Mouse (Mus musculus) forebrain, embryonic 16.5 days (tissue): ENCODE data around the gene Nr3c2. TPM values are rescaled to one million over a fixed set of nuclear protein-coding genes. Genes with fewer than 3 reads are reported as not detected.

Experiments
- ATAC-seq: fragments of 200-750 bp; cut with Nextera tagmentation; 2 replicates; pipeline ENCODE4 v1.8.0; 2017; ENCODE audit warnings: mild to moderate bottlenecking, moderate library complexity
- H3K27ac ChIP-seq: fragments of 300-500 bp; sonication (generic); 2 replicates; pipeline ENCODE4 v1.5.1; 2014; ENCODE audit warnings: low read length, control low read depth
- H3K27me3 ChIP-seq: fragments of 300-500 bp; sonication (generic); replicated peaks from 2 replicates; pipeline ENCODE4 v1.6.1; 2014; ENCODE audit warnings: low read length; ENCODE audit not compliant: control insufficient read depth, insufficient read depth
- H3K36me3 ChIP-seq: fragments of 300-500 bp; sonication (generic); 2 replicates; pipeline ENCODE4 v1.6.1; 2014; ENCODE audit not compliant: control insufficient read depth, insufficient read depth
- H3K4me1 ChIP-seq: fragments of 300-500 bp; sonication (generic); replicated peaks from 2 replicates; pipeline ENCODE4 v1.6.1; 2014; ENCODE audit warnings: low read length; ENCODE audit not compliant: control insufficient read depth, insufficient read depth
- H3K4me2 ChIP-seq: fragments of 300-500 bp; sonication (generic); 2 replicates; pipeline ENCODE4 v1.6.1; 2014; ENCODE audit warnings: mild to moderate bottlenecking, low read length, control low read depth
- H3K4me3 ChIP-seq: fragments of 300-500 bp; sonication (generic); replicated peaks from 2 replicates; pipeline ENCODE4 v1.5.1; 2014; ENCODE audit warnings: mild to moderate bottlenecking, low read length, control low read depth
- H3K9ac ChIP-seq: fragments of 300-500 bp; sonication (generic); replicated peaks from 2 replicates; pipeline ENCODE4 v1.6.1; 2014; ENCODE audit warnings: low read depth, low read length, control low read depth
- H3K9me3 ChIP-seq: fragments of 300-500 bp; sonication (generic); 2 replicates; pipeline ENCODE4 v1.6.1; 2016; ENCODE audit warnings: low read length; ENCODE audit not compliant: control insufficient read depth
- WGBS: fragments of 180-500 bp; shearing (Covaris S2); extraction: QIAGEN DNeasy Blood & Tissue Kit; methylation state at CpG from one replicate; pipeline ENCODE4 v1.1.7; 2014; 5-methylcytosine and 5-hydroxymethylcytosine counted together
- polyA plus RNA-seq: library from polyadenylated mRNA; unstranded; fragments of >200 nt; fragmentation: Nextera tagmentation; extraction: Ambion mirVana; gene quantifications from 2 replicates; pipeline ENCODE4 v1.2.1, GENCODE M21; 2015

The Nr3c2 gene
- polyA plus RNA-seq, 1 experiment from 2014 or later, result 5.3 TPM

- Histone ChIP-seq H3K9ac (no peak overlapping the region), H3K4me3 (no peak overlapping the region), H3K36me3 (no peaks in the 10 kb centered on the region), H3K9me3 (no peaks in the 10 kb centered on the region), H3K4me1 (no peaks in the 10 kb centered on the region), H3K4me2 (no peak overlapping the region), H3K27me3 (no peaks in the 10 kb centered on the region), H3K27ac (no peak overlapping the region)
- WGBS, result 80% methylated on average over 4 of the region's 4 CpGs
- no peak for ATAC-seq
These were observed 99.0 kb downstream of the Nr3c2 start for GRCm38 (mm10) chr8:76998276-76998675.

GRCm38 (mm10) chr8:77009425-77009824 is 110.2 kb downstream of the Nr3c2 start:
- no peak overlapping the region for H3K9ac ChIP-seq
- H3K36me3 ChIP-seq, result no peaks in the 10 kb centered on the region
- 55% methylated on average over 10 of the region's 10 CpGs for WGBS
- no peak overlapping the region for H3K27ac ChIP-seq
- H3K4me1 ChIP-seq, result no peaks in the 10 kb centered on the region
- peak; percentile 26; the same call in 1 of the 2 replicates for ATAC-seq
- H3K27me3 ChIP-seq, result no peaks in the 10 kb centered on the region
- H3K9me3 ChIP-seq, result no peaks in the 10 kb centered on the region
- no peak overlapping the region for H3K4me3 ChIP-seq
- no peak overlapping the region for H3K4me2 ChIP-seq

GRCm38 (mm10) chr8:77011985-77012384 is 112.7 kb downstream of the Nr3c2 start:
- Histone ChIP-seq H3K4me3 (no peak overlapping the region), H3K9me3 (no peaks in the 10 kb centered on the region; the same call in 1 of the 2 replicates), H3K4me1 (no peaks in the 10 kb centered on the region), H3K9ac (no peak overlapping the region), H3K36me3 (no peaks in the 10 kb centered on the region), H3K4me2 (no peak overlapping the region), H3K27me3 (no peaks in the 10 kb centered on the region), H3K27ac (no peak overlapping the region)
- WGBS, result 42% methylated on average over 3 of the region's 3 CpGs
- no peak for ATAC-seq

- WGBS, result 64% methylated on average over 6 of the region's 6 CpGs
- H3K9me3 ChIP-seq, result no peaks in the 10 kb centered on the region; the same call in 1 of the 2 replicates
- no peaks in the 10 kb centered on the region for H3K27me3 ChIP-seq
- no peak for ATAC-seq
- H3K36me3 ChIP-seq, result no peaks in the 10 kb centered on the region
- H3K9ac ChIP-seq, result no peak overlapping the region
- no peak overlapping the region for H3K4me3 ChIP-seq
- no peaks in the 10 kb centered on the region for H3K4me1 ChIP-seq
- H3K27ac ChIP-seq, result no peak overlapping the region
- H3K4me2 ChIP-seq, result no peak overlapping the region
These were observed 113.4 kb downstream of the Nr3c2 start for GRCm38 (mm10) chr8:77012641-77013040.

GRCm38 (mm10) chr8:77016713-77017112 is 117.5 kb downstream of the Nr3c2 start:
- Histone ChIP-seq H3K4me3 (no peak overlapping the region), H3K27ac (no peak overlapping the region), H3K4me2 (no peak overlapping the region), H3K4me1 (no peaks in the 10 kb centered on the region), H3K9ac (no peak overlapping the region), H3K36me3 (no peaks in the 10 kb centered on the region), H3K27me3 (no peaks in the 10 kb centered on the region), H3K9me3 (no peaks in the 10 kb centered on the region; the same call in 1 of the 2 replicates)
- 96% methylated on average over 3 of the region's 3 CpGs for WGBS
- no peak for ATAC-seq

- no peak overlapping the region for H3K9ac ChIP-seq
- H3K27ac ChIP-seq, result no peak overlapping the region
- H3K9me3 ChIP-seq, result 0 out of 2 replicates have a peak, but pooled peaks cover 2% of the 10 kb centered on the region
- no peak for ATAC-seq
- no peak overlapping the region for H3K4me3 ChIP-seq
- no peaks in the 10 kb centered on the region for H3K36me3 ChIP-seq
- 80% methylated on average over 13 of the region's 13 CpGs for WGBS
- H3K27me3 ChIP-seq, result no peaks in the 10 kb centered on the region
- no peak overlapping the region for H3K4me2 ChIP-seq
- H3K4me1 ChIP-seq, result no peaks in the 10 kb centered on the region
These were observed 124.8 kb downstream of the Nr3c2 start for GRCm38 (mm10) chr8:77023837-77024710.

- 98% methylated on average over 3 of the region's 3 CpGs for WGBS
- Histone ChIP-seq H3K4me2 (no peak overlapping the region), H3K36me3 (no peaks in the 10 kb centered on the region), H3K27ac (no peak overlapping the region), H3K4me1 (no peaks in the 10 kb centered on the region), H3K4me3 (no peak overlapping the region), H3K9me3 (0 out of 2 replicates have a peak, but pooled peaks cover 2% of the 10 kb centered on the region), H3K9ac (no peak overlapping the region), H3K27me3 (no peaks in the 10 kb centered on the region)
- ATAC-seq, result no peak
These were observed 132.0 kb downstream of the Nr3c2 start for GRCm38 (mm10) chr8:77031213-77031612.

- H3K4me1 ChIP-seq, result no peaks in the 10 kb centered on the region
- no peak overlapping the region for H3K27ac ChIP-seq
- no peak for ATAC-seq
- no peak overlapping the region for H3K4me2 ChIP-seq
- no peak overlapping the region for H3K4me3 ChIP-seq
- no peaks in the 10 kb centered on the region for H3K27me3 ChIP-seq
- no peaks in the 10 kb centered on the region for H3K9me3 ChIP-seq
- H3K9ac ChIP-seq, result no peak overlapping the region
- no peaks in the 10 kb centered on the region for H3K36me3 ChIP-seq
- 68% methylated on average over 3 of the region's 3 CpGs for WGBS
These were observed 134.6 kb downstream of the Nr3c2 start for GRCm38 (mm10) chr8:77033706-77034464.

- Histone ChIP-seq H3K27ac (no peak overlapping the region), H3K4me3 (no peak overlapping the region), H3K4me1 (no peaks in the 10 kb centered on the region), H3K9me3 (no peaks in the 10 kb centered on the region), H3K36me3 (no peaks in the 10 kb centered on the region), H3K9ac (no peak overlapping the region), H3K4me2 (no peak overlapping the region), H3K27me3 (no peaks in the 10 kb centered on the region)
- ATAC-seq, result no peak
- 93% methylated on average over 7 of the region's 7 CpGs for WGBS
These were observed 135.2 kb downstream of the Nr3c2 start for GRCm38 (mm10) chr8:77034465-77034829.
